Mouse (Mus musculus) embryo, embryonic 10.5 days (tissue): ENCODE data around the gene Lsg1.

ENCODE experiments used
- DNase-seq: peaks from one replicate; pipeline ENCODE4 v3.0.0-alpha.2; 2015; ENCODE audit warnings: low spot score

The Lsg1 gene

GRCm38 (mm10) chr16:30517666-30518283 is 69.6 kb downstream of the Lsg1 start:
- DNase-seq, result no peak

DNA sequence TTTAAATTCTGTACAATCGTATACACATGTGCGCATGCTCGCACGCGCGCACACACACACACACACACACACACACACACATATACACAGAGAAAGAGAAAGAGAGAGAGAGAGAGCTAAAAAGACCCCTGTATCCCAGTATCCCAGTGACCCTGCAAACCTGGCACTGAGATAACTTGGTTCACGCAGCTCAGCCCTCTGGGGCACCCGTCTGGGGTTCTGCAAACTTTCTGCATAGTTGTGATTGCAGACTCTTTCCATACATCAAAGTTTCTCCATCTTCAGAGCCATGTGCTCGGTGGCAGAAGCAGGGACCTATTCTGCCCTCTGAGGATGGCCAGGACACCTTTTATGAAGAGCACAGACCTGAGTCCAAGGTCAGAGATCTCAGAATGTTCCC is 70.4 kb downstream of the Lsg1 start:
- DNase-seq, result no peak

DNA sequence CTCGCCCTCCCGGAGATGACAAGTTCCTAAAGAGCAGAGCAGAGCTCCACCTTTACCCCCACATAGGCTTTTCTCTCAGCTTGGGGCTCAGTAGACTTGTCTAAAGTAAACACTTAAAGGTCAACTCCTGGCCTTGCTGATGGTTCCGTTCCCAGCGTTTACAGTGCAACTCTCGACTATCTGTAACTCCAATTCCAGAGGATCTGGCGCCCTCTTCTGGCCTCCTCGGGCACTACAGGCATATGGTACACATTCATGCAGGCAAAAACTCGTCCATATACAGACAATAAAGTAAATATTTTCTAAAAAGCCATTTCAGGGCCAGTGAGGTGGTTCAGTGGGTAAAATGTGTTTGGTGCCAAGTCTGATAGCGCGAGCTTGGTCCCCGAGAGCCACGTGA is 72.0 kb downstream of the Lsg1 start:
- DNase-seq, result no peak

DNA sequence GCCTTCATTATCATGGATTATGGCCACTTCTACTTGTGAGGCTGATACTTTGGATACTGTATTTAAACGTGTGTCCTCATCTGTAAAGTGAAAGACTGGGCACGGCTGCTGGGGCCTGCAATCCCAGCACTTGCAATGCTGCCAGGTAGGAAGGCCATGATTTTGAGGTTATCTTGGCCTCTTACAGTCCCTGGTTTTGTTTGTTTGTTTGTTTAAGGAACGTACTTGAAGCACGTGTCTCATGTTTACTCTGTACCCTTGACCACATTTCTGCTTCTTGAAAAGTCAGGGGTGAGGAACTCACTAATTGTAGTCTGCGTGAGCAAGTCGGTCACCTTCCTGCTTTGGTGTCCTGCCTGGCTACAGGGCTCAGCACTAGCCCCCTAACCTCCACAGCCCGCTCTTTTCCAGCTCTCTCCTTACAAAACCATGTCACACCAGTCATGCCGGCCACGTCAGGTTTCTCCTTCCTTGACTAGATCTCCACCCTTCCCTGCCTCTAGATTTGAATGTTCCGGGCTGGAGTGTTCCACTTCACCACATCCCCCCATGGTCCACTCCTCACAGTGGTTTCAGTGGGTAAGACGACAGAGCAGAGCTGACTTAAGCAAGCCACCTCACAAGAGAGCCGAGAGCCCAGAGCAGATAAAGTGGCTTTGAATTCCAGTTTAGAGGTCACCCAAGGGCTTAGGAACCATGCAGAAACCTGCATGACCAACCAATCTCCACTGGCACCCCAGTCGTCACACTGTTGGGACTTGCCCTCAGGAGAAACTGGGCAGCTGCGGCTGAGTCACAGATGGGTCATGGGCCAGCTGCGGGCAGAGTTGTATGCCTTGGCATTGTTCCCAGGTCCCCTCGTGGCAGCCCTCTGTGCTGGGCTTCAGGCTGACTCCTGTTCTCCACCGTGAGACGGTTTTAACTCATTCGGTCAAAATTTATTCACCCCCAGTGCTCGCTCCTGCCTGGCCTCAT is 74.1 kb downstream of the Lsg1 start:
- no peak for DNase-seq

GRCm38 (mm10) chr16:30512375-30513049 is 74.9 kb downstream of the Lsg1 start:
- peak; percentile 64 for DNase-seq

DNA sequence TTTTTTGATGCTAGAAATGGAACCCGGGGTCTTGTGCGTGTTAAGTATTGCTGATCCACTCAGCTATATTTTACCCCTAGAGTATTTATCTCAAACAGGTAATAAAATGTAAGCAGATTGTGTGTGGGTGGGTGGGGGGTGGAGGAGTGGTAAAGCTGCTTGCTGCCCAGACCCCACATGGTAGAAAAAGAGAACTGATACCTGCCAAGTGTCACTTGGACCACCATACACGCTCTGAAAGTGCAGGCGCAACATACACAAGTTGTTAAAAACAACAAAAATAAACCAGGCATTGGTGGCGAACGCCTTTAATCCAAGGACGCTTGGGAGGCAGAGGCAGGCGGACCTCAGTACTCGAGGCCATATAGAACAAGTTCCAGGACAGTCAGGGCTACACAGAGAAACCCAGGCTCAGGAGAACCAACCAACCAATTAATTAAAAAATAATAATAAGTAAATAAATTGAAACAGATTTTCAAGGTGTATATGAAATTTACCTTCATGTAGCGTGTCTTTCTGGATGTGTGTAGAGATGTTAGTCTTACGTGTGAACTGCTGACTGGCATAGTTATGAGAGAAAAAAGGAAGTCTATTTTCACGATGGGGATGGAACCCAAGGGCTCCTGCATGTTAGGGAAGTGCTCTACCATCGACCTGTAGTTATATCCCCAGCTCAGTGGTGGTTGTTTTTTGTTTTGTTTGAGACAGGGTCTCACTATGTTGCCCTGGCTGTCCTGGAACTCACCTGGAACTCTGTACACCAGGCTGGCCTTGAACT is 75.6 kb downstream of the Lsg1 start:
- no peak for DNase-seq

GRCm38 (mm10) chr16:30510504-30511451 is 76.6 kb downstream of the Lsg1 start:
- DNase-seq, result peak; percentile 91
